Mouse (Mus musculus) A20 (cell line): ENCODE results near the gene Ambra1.

Experiments used
- DNase-seq: peaks from one replicate; pipeline ENCODE4 v3.0.0-alpha.2; 2011; ENCODE audit warnings: low read depth, low spot score

Gene Ambra1

DNA sequence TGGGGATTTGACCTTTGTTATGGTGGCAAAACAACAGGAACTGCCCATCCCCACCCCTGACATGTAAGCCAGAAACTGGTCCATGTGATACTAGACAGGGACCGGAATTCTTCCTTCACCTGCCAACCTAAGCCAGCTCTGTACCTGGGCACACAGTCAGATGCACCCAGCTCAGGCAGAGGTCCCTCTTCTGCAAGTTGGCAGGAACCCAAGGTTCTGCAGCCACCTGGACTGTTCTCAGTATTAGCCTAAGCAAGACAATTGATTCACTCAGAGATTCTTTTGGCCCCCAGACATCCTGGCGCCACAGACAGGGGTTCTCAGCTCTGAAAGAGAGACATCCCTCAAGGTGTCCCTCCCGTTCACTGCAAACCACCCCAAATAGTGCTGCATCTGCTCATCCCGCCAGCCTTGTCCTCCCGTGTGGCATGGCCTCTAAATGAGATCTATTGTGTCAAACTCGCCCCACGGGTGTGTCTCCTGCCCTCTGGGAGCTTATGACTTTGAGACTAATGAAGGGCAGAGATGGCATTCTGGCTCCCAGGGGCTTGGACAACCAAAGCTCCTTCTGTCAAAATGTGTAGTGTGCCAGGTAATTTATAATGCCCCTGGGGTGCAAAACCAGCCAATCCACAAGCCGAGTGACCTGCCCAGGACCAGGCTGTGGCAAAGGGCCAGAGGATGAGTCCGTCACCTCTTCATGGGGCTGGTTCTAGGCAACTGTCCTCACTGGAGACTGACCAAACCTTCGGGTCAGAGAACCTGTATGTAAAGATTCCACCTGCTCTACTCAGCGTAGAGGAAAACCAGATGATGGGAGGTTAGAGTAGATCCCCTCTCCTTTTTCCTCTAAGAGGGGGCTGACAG is 229.8 kb downstream of the Ambra1 start:
- DNase-seq = no peak

- DNase-seq = no peak
Measured at GRCm38 (mm10) chr2:91960459-91960858, 230.5 kb downstream of the Ambra1 start.

DNA sequence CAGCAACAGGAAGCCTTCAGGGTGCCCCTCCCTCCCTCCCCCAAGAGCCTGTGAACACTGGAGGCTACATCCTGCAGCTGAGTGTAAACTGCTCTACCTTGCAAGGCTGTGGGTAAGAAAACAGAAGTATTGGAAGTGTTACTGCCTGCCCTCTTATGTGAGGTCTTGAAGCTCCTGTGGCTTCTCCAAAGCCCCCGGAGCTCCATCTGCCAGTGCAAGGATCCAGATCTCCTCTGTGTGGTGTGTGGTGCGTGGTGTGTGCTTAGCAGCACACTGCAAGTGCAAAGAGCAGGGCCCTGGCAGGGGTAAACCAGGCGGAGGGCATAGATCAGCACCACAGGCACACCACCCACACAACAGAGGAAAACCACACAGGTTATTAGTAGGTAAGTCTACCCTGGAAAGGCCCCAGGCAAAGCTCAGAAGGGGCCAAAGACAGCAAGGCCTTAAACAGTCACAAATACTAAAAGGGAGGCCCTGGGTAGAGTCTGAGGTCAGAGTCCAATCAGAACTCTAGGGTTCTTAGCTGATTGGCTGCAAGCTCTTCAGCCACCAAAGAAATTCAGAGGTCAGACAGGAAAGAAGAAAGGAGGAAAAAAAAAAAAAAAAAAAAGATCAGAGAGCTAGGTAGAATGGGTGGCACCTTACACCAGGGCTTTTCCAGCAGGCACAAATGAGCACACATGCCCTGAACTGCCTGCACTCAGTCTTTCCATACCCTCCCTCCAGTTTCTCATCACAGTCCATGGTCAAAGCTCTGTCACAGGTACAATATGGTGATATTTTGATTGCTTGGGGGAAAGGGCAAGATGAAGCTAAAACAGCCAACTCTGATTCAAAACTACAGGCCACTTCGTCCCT is 232.2 kb downstream of the Ambra1 start:
- DNase-seq = peak; percentile 73

DNA sequence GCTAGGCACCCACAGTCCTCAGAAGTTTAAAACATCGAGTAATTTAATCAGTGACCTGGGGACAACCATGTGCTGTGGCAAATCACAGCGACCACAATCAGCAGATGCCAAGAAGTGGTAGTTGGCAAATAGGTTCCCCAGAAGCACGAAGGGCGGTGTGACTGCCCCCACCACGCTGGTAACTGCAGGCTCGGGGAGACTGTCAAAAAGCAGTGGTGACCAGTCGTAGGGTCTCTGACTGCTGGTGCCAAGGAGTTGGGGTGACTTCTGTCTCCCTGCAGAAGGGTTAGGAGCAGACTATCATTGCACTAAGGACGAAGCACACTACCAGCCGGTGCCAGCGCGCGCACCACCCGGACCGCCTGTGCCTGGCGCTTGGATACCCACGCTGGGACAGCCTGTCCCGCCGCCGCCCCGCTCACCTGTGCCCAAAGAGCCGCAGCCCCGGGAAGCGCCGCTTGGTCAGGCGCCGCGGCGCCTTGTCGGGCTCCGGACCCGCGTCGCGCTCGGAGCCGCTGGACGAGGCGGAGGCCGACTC is 233.0 kb downstream of the Ambra1 start:
- peak; percentile 64 for DNase-seq

DNA sequence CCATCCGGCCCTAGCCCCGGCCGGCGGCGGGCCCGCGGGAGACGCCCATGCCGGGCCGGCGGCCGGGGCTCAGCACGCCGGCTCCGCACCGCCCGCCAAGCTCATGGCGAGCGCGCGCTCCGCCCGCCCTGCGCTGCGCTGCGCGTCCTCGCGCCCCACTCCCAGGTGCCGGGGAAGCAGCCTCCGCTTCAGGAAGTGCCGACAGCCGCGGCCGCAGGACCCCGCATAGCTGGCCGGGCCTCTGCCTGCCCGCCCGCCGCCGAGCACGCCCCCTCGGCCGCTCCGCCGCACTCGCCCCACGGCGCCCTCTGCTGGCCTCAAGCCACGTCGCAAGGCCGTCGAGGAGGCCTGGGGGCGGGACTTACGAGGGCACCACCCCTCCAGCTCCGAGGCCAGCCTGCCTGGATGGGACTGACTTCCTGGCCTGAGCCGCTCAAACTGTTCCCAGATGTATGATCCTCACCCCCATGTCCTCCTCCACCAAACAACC is 233.6 kb downstream of the Ambra1 start:
- peak; percentile 94 for DNase-seq

DNA sequence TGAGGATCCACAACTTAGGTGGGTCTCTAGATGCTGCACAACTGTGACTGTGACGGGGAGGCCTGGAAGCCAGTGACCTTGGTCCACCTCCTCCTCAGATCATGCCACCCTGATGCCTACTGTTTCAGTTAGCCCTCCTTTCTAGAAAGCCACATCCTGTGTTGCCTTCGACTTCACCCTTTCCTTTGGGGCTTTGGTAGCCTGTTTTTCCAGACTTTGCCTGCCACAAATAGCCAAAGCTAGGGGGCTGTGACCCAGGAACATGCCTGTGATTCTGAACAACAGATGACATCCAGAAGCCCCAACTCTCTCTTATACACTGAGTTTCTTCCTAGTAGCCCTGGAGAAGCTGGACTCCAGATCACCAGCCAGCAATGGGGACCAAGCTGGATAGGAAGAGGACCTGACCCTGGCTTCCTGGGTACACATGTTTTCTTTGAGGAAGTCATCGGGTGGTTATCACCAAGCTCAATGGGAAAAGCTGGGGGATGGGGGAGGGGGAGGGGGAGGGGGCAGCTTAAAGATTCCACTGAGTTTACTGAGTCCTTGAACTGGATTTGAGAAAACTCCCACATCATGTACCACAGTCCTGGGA is 234.8 kb downstream of the Ambra1 start:
- no peak for DNase-seq

DNA sequence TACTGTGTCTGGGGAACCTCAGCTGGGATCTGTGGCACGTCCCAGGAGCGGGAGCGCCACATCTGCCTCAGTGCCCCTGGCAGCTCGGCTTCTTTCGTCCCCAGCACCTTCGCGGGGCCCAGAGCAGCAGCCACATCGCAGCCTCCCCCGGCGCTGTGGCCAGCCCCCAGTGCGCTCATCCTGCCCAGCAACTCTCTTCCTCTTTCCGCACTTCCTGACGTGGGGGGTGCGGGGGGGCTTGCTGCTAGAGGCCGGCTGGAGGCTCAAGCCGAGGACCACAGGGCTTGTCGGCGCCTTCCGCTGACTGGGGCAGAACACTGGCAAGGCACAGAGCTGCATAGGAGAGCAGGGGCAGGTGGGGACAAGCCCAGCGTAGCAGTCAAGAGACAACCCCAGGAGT is 235.5 kb downstream of the Ambra1 start:
- no peak for DNase-seq

GRCm38 (mm10) chr2:91966367-91966766 is 236.4 kb downstream of the Ambra1 start:
- no peak for DNase-seq

DNA sequence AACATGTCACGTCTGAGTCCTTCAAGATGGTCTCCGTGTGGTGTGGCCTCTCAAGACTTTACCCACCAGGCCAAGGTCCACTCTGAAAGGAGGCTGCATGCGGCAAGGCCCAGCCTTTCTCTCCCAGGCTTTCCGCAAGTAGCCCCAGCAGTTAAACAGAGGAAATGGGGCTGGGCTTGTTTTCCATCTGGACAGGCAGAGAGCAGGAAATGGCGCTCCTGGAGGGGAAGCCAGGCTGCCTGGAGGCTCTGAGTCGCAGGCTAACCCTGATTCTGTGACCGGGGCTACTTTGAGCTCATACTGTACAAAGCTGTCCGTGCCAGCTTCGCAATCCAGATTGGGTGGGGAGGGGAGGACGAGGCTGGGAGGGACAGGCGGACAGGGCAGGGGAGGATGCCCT is 238.0 kb downstream of the Ambra1 start:
- DNase-seq = no peak
